Mouse (Mus musculus): ENCODE data around the gene Tmx4.
"Not testable (repeated sequence)": the region's sequence is repeated elsewhere in the genome, so short reads cannot be mapped to it uniquely, and the experiment has no call there.

Tmx4 gene

GRCm38 (mm10) chr2:134643514-134644300 is at the start of gene Tmx4:
Tmx4 (minus strand) TSS chr2:134644145.
- peak; percentile 100 for DNase-seq

- no peak for DNase-seq
These were observed 48.2 kb upstream of the Tmx4 start for GRCm38 (mm10) chr2:134692125-134692524.

- no peak for DNase-seq
These were observed 47.1 kb upstream of the Tmx4 start for GRCm38 (mm10) chr2:134691055-134691454.

GRCm38 (mm10) chr2:134682326-134682725 is 38.4 kb upstream of the Tmx4 start:
- no peak for DNase-seq

GRCm38 (mm10) chr2:134681271-134681961 is 37.5 kb upstream of the Tmx4 start:
- peak; percentile 29 for DNase-seq

- no peak for DNase-seq
These were observed 35.6 kb upstream of the Tmx4 start for GRCm38 (mm10) chr2:134679567-134679966.

GRCm38 (mm10) chr2:134675465-134675864 is 31.5 kb upstream of the Tmx4 start:
- no peak for DNase-seq

GRCm38 (mm10) chr2:134673604-134674003 is 29.7 kb upstream of the Tmx4 start:
- DNase-seq = peak; percentile 69

GRCm38 (mm10) chr2:134656477-134656876 is 12.5 kb upstream of the Tmx4 start:
- no peak for DNase-seq

GRCm38 (mm10) chr2:134654668-134655067 is 10.7 kb upstream of the Tmx4 start:
- no peak for DNase-seq

GRCm38 (mm10) chr2:134652759-134653158 is 8.8 kb upstream of the Tmx4 start:
- DNase-seq = no peak

- no peak for DNase-seq
These were observed 5.1 kb upstream of the Tmx4 start for GRCm38 (mm10) chr2:134648999-134649398.

GRCm38 (mm10) chr2:134645752-134646151 is 1.8 kb upstream of the Tmx4 start:
- no peak for DNase-seq

- no peak for DNase-seq
These were observed 1.2 kb upstream of the Tmx4 start for GRCm38 (mm10) chr2:134645166-134645565.

GRCm38 (mm10) chr2:134644301-134644912 is 462 bp upstream of the Tmx4 start:
- DNase-seq = no peak

GRCm38 (mm10) chr2:134642377-134642776 is 1.6 kb downstream of the Tmx4 start:
- no peak for DNase-seq

GRCm38 (mm10) chr2:134641372-134641771 is 2.6 kb downstream of the Tmx4 start:
- DNase-seq = no peak

- no peak for DNase-seq
These were observed 3.5 kb downstream of the Tmx4 start for GRCm38 (mm10) chr2:134640398-134640797.

- not testable (repeated sequence) for DNase-seq
These were observed 15.4 kb downstream of the Tmx4 start for GRCm38 (mm10) chr2:134628541-134628940.

- no peak for DNase-seq
These were observed 39.0 kb downstream of the Tmx4 start for GRCm38 (mm10) chr2:134604935-134605334.

- no peak for DNase-seq
These were observed 52.8 kb downstream of the Tmx4 start for GRCm38 (mm10) chr2:134591081-134591694.

- DNase-seq = no peak
These were observed 58.7 kb downstream of the Tmx4 start for GRCm38 (mm10) chr2:134585243-134585642.

- no peak for DNase-seq
These were observed 84.5 kb downstream of the Tmx4 start for GRCm38 (mm10) chr2:134559422-134559821.

Data from kidney, postnatal 10 days (tissue).